Mouse (Mus musculus) adrenal gland, adult 2 months (tissue): Measurements from ENCODE around the gene Gm45837. TPM values are rescaled to one million over a fixed set of nuclear protein-coding genes. Genes with fewer than 3 reads are reported as not detected.
A peak's percentile ranks its signal among the peaks of the same experiment; 100 is the strongest.

Experiments
- DNase-seq: peaks from one replicate; pipeline ENCODE4 v3.0.0; 2021
- polyA plus RNA-seq: library from polyadenylated mRNA; depleted of rRNA; stranded (reverse); fragments of >200 nt; gene quantifications from 2 replicates; pipeline ENCODE4 v1.2.3, GENCODE M21; 2012
- total RNA-seq, 2 experiments: library from RNA; stranded (reverse); gene quantifications; 2 replicates each; pipeline ENCODE4 v1.2.3; 2021

Gene Gm45837
- total and polyA plus RNA-seq, 3 experiments, result 0.93 TPM; not detected in 2

GRCm38 (mm10) chr7:101465392-101465791 lies 54.7 kb downstream of the Gm45837 start:
- peak; percentile 80 for DNase-seq

DNA sequence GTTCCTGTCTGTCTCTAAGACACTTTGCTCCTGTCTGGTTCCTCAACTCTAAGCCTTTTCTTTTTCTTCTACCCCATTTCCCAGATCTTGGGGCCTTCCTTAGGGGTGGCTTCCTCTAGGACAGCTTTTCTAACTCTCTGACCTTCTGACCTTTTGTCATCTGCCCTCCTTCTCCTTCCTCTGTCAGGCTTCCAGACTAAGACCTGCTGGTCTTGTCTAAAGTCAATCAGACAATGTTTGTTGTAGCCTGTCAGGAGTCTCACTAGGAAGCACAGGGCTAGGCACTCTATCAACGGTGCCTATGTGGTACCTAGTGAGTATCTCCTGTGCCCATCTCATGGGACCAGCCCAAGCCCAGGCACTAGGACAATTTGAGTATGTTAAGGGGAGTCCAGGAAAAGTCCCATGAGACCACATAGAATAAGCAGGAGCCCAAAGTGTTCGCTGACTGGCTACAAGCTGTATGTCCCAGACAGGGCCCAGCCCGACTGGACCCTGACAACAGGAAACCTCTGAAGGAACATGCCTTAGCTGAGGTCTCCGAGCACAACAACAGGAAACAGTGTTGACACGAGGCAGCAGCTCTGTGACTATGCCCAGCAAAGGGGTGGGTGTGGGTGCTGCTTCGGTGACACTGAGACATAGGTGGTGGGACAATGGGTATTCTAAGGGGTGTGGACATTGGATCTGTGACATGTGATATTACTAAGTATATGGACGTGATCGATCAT lies 55.3 kb downstream of the Gm45837 start:
- peak; percentile 52 for DNase-seq

GRCm38 (mm10) chr7:101466581-101467081 lies 55.9 kb downstream of the Gm45837 start:
- DNase-seq, result no peak

- DNase-seq, result no peak
Measured at GRCm38 (mm10) chr7:101471423-101471822, 60.7 kb downstream of the Gm45837 start.

DNA sequence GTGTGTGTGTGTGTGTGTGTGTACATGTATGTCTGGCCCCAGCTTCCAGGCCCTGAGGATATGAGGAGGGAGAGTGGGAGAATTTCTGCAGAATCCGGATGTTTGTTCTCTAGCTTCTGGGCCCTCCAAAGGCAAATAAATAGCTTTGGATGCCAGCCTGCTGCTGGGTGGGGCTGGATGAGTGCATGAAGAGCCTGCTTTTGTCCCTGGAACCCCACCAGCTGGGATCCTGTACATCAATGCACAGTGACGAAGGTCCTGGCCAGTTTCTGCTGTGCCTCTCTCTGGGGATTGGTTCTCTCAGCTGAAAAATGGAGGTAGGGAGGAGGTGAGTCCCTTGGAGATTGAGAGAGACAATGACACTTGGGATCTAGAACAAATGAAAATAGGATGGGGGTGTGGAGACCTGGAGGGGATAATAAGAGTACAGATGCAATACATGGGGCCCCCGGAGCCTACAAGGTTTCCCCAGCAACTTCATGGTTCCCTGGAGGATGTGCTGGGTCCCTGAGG lies 61.3 kb downstream of the Gm45837 start:
- DNase-seq, result no peak

- DNase-seq, result peak; percentile 60
Measured at GRCm38 (mm10) chr7:101472598-101473558, 62.2 kb downstream of the Gm45837 start.

GRCm38 (mm10) chr7:101474399-101474811 lies 63.7 kb downstream of the Gm45837 start:
- DNase-seq, result peak; percentile 66

DNA sequence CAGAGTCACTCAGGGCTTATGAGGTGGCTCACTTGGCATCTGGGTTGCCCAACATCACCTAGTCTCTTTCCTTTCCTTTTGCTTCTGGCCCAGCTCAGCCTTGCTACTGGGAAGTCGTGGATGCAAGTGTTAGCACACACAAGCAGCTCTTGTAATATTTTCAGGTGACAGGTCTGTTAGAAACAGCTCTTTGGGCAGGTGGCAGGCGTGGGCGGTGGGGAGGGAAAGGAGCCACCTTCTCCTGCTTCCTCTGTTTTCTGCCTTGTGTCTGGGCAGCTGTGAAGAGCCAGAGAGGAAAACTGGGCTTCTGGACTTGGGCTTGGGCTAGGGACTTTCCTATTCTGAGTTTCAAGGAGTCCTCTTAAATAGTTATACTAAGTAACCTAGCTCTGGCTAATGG lies 65.3 kb downstream of the Gm45837 start:
- DNase-seq, result no peak

DNA sequence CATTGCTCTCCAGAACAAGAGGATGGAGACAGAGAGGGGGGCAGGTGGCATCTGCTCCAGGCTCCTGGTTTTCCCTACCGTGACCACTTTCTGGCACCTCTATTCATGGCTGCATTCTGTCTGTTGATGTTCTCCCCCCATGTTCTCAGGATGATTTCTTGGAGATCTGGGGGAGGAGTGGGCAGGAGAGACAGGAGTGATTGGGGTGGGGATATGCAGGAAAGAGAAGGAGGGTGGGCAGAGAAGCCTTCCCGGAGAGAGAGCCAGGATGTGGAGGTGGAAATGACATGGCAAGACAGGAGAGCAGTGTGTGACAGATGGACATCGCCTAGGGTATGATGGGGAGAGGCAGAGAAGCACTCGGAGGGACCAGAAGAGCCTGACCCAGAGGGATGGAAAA lies 65.8 kb downstream of the Gm45837 start:
- no peak for DNase-seq

DNA sequence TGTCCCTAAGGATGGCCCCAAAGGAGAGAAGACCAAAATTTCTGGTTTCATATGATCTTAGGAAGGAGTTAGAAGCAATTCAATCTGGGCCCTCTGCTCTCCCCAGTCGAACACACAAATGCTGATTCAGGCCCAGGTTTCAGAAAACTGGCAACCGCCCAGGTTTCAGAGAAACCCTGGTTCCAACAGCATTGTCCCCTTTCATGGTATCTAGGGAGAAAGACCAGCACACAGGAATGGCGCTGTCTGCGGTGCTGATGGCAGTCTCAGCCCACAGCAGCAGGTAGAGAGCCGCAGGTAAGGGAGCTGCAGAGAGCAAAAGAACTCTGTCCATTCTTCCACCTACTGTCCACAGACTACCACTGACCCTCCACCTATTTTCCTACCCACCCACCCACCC lies 66.5 kb downstream of the Gm45837 start:
- no peak for DNase-seq

- no peak for DNase-seq
Measured at GRCm38 (mm10) chr7:101478099-101478498, 67.4 kb downstream of the Gm45837 start.

GRCm38 (mm10) chr7:101479841-101480240 lies 69.2 kb downstream of the Gm45837 start:
- no peak for DNase-seq

DNA sequence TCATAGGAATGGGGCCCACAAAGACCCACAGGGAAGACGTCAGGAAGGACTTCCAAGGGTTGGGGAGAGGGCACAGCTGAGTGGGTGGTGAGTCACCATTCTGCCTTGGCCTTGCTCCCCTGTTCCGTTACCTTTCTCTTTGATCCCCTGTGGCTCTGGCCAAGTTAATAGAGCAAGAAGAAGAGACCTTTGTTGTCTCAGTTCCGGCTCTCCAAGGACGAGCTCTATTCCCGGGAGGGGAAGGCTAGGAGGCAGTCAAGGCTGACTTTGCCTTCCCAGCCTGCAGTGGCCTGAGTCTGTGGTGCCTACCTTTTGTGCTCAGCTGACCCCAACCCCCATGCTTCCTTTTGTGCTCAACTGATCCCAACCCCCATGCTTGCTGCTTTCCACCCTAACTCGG lies 70.0 kb downstream of the Gm45837 start:
- DNase-seq, result peak; percentile 85

DNA sequence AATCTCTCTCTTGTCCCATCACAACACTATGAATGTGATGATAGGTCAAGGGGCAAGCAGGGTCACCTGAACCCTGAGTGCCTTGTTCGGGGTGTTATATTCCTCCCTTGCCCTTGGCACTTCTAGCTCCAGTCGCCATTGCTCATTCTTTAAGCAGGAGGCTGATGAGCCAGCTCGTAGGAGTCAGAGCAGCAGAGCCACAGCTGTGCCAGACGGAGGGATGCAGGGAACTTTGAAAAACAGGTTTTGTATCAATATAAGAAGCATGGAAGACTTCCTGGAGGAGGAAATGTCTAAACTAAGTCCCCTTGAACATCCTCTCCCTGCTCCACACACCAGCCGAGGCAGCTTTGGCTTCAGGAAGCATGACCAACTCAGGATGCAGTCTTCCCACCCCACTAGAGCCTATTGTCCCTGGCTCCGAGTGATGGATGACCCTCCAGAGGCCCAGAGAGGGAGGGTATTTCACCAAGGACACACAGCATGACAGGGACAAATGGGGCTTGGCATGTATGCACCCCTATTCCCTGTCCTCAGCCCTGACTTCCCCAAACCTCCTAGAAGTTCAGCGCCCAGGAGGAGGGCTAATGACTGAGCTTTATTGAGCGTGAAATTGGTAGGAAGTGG lies 71.3 kb downstream of the Gm45837 start:
- peak; percentile 86 for DNase-seq

DNA sequence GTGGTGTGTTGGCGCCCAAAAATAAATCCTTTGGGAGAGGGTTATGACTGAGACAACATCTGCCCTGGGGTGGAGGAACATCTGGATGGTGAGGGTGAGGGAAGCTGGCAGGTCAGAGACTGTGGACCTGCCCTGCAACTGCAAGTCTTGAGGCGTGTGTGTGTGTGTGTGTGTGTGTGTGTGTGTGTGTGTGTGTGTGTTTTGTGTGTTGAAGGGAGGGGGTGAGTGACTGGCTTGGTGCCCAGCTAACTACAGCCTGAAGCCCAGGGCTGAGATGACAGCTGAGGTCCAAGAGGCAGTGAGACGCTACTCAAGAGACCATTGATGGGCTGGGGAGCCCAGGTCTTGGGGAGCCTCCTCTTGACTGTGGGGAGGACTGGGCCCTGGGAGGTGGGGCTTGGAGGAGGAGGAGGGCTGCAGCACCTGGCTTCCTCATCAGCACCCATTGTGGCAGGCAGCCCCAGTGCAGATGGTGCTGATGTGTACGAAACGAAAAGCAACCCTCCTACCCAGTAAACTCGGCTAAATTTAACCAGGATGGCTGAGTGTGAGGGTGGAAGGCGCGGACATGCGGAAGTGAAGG lies 71.9 kb downstream of the Gm45837 start:
- no peak for DNase-seq

GRCm38 (mm10) chr7:101483498-101484115 lies 72.9 kb downstream of the Gm45837 start:
- no peak for DNase-seq

GRCm38 (mm10) chr7:101487102-101487501 lies 76.4 kb downstream of the Gm45837 start:
- DNase-seq, result no peak

- DNase-seq, result no peak
Measured at GRCm38 (mm10) chr7:101490952-101491351, 80.3 kb downstream of the Gm45837 start.

GRCm38 (mm10) chr7:101498385-101498784 lies 87.7 kb downstream of the Gm45837 start:
- no peak for DNase-seq

DNA sequence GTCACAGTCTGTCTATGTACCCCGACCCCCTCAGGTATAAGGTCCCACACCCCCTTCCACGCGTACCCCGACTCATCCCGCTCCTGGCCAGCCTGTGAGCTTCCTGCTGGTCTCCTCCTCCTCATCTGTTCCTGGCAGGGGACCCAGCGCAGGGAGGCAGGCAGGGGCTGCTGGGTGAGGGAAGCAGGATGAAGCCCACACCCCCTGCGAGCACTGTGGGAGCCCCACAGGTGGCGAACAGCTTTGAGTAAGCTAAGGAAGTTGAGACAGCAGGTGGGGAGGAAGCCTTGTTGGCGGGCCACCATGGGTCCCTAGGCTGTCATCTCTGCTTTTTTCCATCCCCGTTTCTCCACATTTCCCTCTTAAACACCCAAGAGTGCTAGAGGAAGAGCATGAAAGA lies 88.6 kb downstream of the Gm45837 start:
- no peak for DNase-seq

DNA sequence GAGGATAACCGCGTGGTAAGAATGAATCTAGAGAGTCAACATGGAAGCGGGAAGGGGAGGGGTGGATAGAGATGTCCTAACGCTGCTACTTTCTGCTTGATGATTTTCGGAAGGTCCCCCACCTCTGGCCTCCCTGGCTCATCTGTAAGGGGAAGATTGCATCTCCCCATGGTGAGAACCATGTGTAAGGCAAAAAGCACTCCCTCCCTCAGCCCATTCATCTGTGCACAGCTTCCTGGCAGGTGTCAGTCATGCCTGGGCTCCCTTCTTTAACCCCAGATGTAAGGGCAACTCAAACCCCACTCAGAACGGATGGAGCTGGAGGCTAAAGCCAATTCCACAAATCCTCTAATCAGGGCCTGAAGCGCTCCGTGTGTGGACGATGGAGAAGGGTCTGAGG lies 89.0 kb downstream of the Gm45837 start:
- no peak for DNase-seq
